Mouse (Mus musculus) C2C12 (cell line): ENCODE measurements around the gene Entpd1.

Source experiments
- CEBPB ChIP-seq: IDR thresholded peaks from one replicate; pipeline ENCODE4 v1.6.1; 2011; ENCODE audit warnings: low read depth, mild to moderate bottlenecking, control low read depth, moderate library complexity
- CTCF ChIP-seq: IDR thresholded peaks from one replicate; pipeline ENCODE4 v1.5.1; 2011; ENCODE audit not compliant: control insufficient read depth, insufficient read depth, insufficient read length
- FOSL1 ChIP-seq: IDR thresholded peaks from one replicate; pipeline ENCODE4 v1.8.0; 2011; ENCODE audit warnings: mild to moderate bottlenecking, low read length; ENCODE audit not compliant: poor library complexity, insufficient read depth, severe bottlenecking
- MAX ChIP-seq: IDR thresholded peaks from one replicate; pipeline ENCODE4 v1.6.1; 2011; ENCODE audit warnings: mild to moderate bottlenecking, control low read depth
- MYOG ChIP-seq: IDR thresholded peaks from one replicate; pipeline ENCODE4 v1.6.1; 2011; ENCODE audit not compliant: control insufficient read depth, insufficient read length; ENCODE audit errors: extremely low read depth
- USF1 ChIP-seq: IDR thresholded peaks from one replicate; pipeline ENCODE4 v1.6.1; 2011; ENCODE audit warnings: low read depth, mild to moderate bottlenecking, control low read depth, moderate library complexity

DNA sequence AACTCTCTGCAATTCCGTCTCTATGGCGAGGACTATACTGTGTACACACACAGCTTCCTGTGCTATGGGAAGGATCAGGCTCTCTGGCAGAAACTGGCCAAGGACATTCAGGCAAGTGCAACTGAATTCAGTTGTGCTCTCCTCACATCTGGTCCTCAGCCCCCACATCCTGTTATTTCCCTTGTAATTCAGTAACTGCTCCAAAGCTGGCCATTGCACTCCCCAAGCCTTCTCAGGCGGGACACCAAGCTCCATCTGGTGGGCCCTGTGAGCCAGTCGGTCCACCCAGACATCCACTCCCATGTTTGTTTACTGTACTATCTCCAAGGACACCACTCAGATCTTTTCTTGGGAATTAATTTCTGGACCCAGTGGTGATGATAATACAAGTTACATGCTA, 114.0 kb downstream of the Entpd1 start:
- no peak for TF ChIP-seq MYOG
- no peak for TF ChIP-seq CTCF
- no peak for TF ChIP-seq USF1
- no peak for TF ChIP-seq MAX
- TF ChIP-seq CEBPB = no peak
- TF ChIP-seq FOSL1 = no peak
